Mouse (Mus musculus): ENCODE measurements around the gene Hsf5. TPM values are rescaled to one million over a fixed set of nuclear protein-coding genes. Genes with fewer than 3 reads are reported as not detected.

Hsf5 gene
- polyA plus RNA-seq, 1 experiment from 2014 or later: 0.49 TPM

DNA sequence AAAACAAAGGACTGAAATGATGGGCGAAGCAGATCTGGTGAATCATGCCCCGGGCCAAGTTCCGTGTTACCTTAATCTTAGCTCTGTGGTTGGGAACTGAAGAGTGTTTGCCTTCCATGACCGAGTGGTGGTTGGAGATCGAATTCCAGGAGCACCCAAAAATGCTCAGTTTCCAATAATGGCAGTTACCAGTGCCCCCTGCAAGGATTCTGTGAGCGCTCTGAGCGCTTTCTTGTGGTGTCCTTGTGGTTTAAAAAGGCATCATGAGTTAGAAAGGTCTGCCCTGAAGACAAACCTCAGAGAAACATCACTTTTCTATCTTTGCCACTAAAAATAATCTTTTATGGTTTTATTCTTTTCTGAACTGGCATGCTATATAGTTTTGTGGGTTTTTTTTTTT lies 62.0 kb downstream of the Hsf5 start:
- WGBS: 93% methylated on average over 7 of the region's 7 CpGs
- Histone ChIP-seq H3K4me3 (replicated peaks) (no peak overlapping the region), H3K27ac (replicated peaks) (no peak overlapping the region), H3K36me3 (no peaks in the 10 kb centered on the region), H3K4me1 (no peaks in the 10 kb centered on the region), H3K9ac (replicated peaks) (no peak overlapping the region), H3K27me3 (replicated peaks) (no peaks in the 10 kb centered on the region), H3K9me3 (replicated peaks) (no peaks in the 10 kb centered on the region), H3K4me2 (no peak overlapping the region)
- ATAC-seq (ENCODE audit: low FRiP score): no peak

DNA sequence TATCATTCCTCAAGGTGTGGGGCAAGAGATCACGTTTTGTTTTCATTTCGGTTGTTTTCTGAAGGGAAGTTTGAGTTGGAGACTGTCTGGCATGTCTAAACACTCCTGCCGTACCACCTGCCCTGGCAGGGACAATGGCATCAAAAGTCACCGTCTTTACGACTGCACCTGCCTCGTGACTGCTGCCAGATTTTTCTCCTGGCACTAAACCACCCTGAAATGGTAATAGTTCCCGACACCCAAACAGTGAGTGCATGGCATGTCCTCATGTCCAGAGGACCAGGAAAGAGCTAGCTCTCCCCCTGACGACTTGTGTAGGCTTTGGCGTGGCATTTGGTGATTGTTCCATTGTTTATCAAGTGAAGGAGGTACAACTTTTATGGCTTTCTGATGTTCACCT lies 63.8 kb downstream of the Hsf5 start:
- Histone ChIP-seq H3K36me3 (no peaks in the 10 kb centered on the region), H3K4me1 (no peaks in the 10 kb centered on the region), H3K9me3 (replicated peaks) (no peaks in the 10 kb centered on the region), H3K9ac (replicated peaks) (no peak overlapping the region), H3K27me3 (replicated peaks) (no peaks in the 10 kb centered on the region), H3K4me3 (replicated peaks) (no peak overlapping the region), H3K27ac (replicated peaks) (no peak overlapping the region), H3K4me2 (no peak overlapping the region)
- ATAC-seq (ENCODE audit: low FRiP score): no peak
- 82% methylated on average over 9 of the region's 9 CpGs for WGBS

DNA sequence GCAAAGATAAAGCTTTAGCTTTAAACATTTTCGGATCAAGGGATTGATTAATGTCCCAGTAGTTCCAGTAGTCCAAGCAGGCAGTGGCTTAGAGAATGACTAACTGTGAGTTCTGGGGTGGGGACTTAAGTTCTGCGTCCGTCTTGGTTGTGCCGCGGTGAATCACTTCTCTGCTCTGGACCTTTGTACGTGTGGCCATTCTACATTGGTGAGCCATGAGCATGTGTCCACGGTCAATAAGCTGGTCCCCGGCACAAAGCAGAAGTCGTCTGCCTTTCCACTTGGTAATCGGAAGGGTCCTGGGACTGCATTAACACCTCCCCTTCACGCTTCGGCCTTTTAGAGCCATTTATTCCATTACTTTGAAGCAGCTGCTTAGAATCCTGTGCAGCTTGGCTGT lies 65.1 kb downstream of the Hsf5 start:
- no peak for ATAC-seq (ENCODE audit: low FRiP score)
- no peaks in the 10 kb centered on the region for H3K4me1 ChIP-seq
- H3K36me3 ChIP-seq: no peaks in the 10 kb centered on the region
- no peak overlapping the region for H3K4me2 ChIP-seq
- H3K9ac ChIP-seq (replicated peaks): no peak overlapping the region
- no peaks in the 10 kb centered on the region for H3K27me3 ChIP-seq (replicated peaks)
- no peak overlapping the region for H3K27ac ChIP-seq (replicated peaks)
- H3K9me3 ChIP-seq (replicated peaks): no peaks in the 10 kb centered on the region
- no peak overlapping the region for H3K4me3 ChIP-seq (replicated peaks)
- WGBS: 71% methylated on average over 12 of the region's 12 CpGs

DNA sequence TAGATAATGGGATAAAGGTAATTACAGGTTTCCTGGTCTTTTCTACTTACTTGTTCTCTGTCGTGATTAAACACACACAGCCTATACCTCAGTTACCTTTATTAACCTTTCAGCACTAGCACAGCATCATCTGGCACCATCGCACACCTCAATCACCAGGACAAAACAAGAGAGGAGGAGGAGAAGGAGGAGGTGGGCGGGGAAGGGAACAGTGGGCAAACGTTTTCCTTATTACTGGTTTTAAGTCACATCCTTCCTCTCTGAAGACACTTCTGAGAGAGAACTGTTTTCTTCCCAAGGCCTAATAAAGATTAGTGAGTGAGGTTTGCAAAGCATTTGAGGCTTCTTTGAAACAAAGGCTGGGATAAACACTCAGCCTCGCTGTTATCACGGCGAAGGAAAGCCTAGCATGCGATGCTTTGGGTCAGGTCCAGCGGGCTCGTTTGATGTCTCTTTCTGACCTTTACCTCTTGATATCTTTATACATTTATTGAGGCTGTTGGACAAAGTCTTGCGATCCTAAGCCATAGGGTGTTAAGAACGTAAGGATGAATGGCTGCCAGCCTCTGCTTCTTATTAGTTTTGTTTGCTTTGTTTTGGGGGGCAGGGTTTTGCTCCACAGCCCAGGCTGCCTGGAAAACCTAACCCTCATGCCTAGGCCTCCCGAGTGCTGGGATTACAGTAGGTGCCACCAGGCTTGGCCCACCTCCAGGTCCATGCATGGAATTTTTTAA lies 66.0 kb downstream of the Hsf5 start:
- Histone ChIP-seq H3K36me3 (no peaks in the 10 kb centered on the region), H3K9ac (replicated peaks) (no peak overlapping the region), H3K4me1 (no peaks in the 10 kb centered on the region), H3K27me3 (replicated peaks) (no peaks in the 10 kb centered on the region), H3K4me3 (replicated peaks) (no peak overlapping the region), H3K4me2 (no peak overlapping the region), H3K27ac (replicated peaks) (no peak overlapping the region), H3K9me3 (replicated peaks) (no peaks in the 10 kb centered on the region)
- WGBS: 36% methylated on average over 13 of the region's 13 CpGs
- no peak for ATAC-seq (ENCODE audit: low FRiP score)

DNA sequence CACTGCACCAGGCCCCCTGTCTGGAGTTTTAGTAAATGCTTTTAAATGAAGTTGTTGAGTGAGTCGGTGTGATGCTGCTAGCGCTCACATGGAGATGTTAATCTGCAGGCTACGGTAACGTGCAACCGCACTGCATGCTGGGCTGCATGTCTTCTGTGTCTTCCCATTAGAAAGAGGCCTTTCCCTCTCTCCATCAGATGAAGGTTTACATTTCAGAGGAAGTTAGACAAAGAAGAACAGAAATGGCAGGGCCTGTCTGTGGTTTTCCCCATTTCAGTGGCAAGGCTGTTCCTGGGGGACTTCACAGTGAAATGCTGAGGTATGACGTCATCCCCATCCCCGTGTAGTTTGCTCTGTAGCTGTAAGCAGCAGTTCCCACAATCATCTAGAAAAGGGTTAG lies 69.4 kb downstream of the Hsf5 start:
- Histone ChIP-seq H3K4me1 (peaks cover 11% of the 10 kb centered on the region; the same call in 1 of the 2 replicates), H3K27me3 (replicated peaks) (no peaks in the 10 kb centered on the region), H3K4me3 (replicated peaks) (no peak overlapping the region), H3K27ac (replicated peaks) (0 out of 2 replicates have a peak overlapping the region, but pooled peaks have one; percentile 33), H3K4me2 (no peak overlapping the region; the same call in 1 of the 2 replicates), H3K9ac (replicated peaks) (no peak overlapping the region), H3K9me3 (replicated peaks) (no peaks in the 10 kb centered on the region), H3K36me3 (no peaks in the 10 kb centered on the region)
- ATAC-seq (ENCODE audit: low FRiP score): no peak
- WGBS: 50% methylated on average over 7 of the region's 7 CpGs

DNA sequence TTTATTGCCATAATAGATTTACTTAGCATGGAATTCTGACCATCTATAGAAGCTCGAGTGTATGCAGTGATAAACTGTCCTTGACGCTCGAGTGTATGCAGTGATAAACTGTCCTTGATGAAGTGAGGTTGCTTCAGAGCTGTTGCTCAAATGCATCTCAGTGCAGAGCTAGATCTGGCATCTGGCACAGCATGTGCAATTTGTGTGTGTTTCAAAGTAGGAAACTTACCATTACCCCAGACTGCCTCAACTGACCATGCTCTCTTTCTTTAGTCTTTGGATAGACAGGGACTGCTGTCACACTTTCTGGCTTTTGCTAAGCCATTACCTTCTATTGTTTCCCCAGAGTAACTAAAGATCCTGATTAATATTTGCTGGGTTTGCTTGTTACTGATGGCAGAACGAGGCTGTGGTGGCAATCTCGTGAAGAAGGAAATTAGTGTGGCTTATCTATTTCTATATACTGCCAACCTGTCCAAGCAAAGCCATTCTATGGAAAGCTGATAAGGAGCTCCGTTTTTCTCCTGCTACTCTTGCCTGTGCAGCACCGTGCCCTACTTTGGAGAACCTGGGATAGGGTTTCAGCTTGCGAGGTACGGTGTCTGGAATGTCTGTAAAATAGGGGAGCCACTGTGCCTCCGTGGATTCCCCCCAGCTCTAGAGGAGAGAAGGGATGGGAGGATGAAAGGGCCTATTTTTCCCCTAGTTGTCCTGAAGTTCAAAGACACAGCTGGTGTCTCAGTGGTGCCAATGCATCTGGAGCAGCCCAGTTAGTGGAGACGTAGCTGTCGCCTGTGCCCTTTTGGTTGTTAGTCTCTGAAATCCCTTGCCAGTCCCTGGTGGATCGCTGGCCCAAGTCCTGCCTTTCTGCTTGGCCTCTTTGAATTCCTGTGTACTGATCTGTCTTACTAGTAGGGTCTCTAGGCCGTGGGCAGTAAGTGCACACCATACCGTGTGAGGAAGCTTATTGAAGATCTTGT lies 70.6 kb downstream of the Hsf5 start:
- 79% methylated on average over 15 of the region's 15 CpGs for WGBS
- Histone ChIP-seq H3K9me3 (replicated peaks) (no peaks in the 10 kb centered on the region), H3K27ac (replicated peaks) (no peak overlapping the region), H3K27me3 (replicated peaks) (no peaks in the 10 kb centered on the region), H3K36me3 (no peaks in the 10 kb centered on the region), H3K9ac (replicated peaks) (no peak overlapping the region), H3K4me3 (replicated peaks) (no peak overlapping the region), H3K4me2 (no peak overlapping the region), H3K4me1 (peaks cover 11% of the 10 kb centered on the region; the same call in 1 of the 2 replicates)
- ATAC-seq (ENCODE audit: low FRiP score): no peak

DNA sequence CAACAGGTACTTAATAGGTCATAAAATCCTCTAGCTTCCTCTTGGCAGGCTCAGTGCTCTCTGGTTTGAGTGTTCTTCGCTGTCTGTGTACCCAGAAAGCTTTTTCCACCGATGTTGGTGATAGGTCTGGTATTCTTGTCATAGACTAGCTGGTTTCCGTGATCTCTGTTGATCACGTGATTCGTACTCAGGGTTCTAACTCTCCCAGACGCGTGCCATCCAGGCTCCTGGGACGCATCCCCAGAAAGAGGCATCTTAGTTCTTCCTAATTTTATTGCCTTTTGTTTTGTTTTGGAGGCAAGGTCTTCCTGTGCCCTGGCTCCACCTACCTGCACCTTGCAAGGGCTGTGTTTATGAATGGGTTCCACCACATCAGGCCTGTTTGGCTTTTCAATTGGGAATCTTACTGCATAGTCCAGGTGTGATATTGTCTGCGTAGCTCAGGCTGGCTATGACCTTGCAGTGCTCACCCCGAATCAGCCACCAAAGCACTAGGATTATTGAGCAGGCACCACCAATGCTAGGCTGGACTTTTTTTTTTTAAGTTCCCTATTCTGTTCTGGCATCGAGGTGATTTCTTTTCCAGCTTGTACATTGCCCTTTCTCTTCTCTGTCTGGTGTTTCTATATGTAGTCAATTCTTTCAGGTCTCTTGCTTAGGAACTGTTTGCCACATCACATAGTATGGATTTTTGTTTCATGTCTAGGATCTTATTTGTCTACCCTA lies 71.7 kb downstream of the Hsf5 start:
- H3K4me3 ChIP-seq (replicated peaks): no peak overlapping the region
- 74% methylated on average over 11 of the region's 11 CpGs for WGBS
- no peaks in the 10 kb centered on the region for H3K27me3 ChIP-seq (replicated peaks)
- no peak overlapping the region for H3K9ac ChIP-seq (replicated peaks)
- H3K27ac ChIP-seq (replicated peaks): peak overlapping the region; percentile 28; the same call in 1 of the 2 replicates
- no peak for ATAC-seq (ENCODE audit: low FRiP score)
- H3K4me2 ChIP-seq: no peak overlapping the region
- peaks cover 11% of the 10 kb centered on the region; the same call in 1 of the 2 replicates for H3K4me1 ChIP-seq
- H3K9me3 ChIP-seq (replicated peaks): no peaks in the 10 kb centered on the region
- no peaks in the 10 kb centered on the region for H3K36me3 ChIP-seq

DNA sequence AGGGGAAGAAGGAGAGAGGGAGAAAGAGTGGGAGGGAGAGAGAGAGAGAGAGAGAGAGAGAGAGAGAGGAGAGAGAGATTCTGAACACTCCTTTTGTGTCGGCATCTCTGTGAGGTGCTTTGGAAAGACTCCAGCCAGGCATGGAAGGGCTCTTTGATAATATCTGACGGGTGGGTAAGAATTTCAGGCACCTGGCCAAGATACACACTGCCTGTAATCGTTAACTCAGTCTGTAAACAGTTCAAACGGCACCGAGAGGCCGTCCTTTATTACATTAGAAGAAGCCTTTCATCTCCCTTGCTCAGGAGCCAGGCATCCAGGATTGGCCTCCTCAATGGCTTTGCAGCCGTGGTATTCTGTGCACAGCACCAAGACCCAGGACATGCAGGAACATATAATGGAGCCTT lies 72.4 kb downstream of the Hsf5 start:
- H3K4me2 ChIP-seq: no peak overlapping the region
- peak overlapping the region; percentile 28; the same call in 1 of the 2 replicates for H3K27ac ChIP-seq (replicated peaks)
- H3K4me1 ChIP-seq: peaks cover 11% of the 10 kb centered on the region; the same call in 1 of the 2 replicates
- no peak for ATAC-seq (ENCODE audit: low FRiP score)
- no peaks in the 10 kb centered on the region for H3K9me3 ChIP-seq (replicated peaks)
- 7% methylated on average over 7 of the region's 7 CpGs for WGBS
- no peak overlapping the region for H3K4me3 ChIP-seq (replicated peaks)
- no peaks in the 10 kb centered on the region for H3K36me3 ChIP-seq
- no peaks in the 10 kb centered on the region for H3K27me3 ChIP-seq (replicated peaks)
- no peak overlapping the region for H3K9ac ChIP-seq (replicated peaks)

DNA sequence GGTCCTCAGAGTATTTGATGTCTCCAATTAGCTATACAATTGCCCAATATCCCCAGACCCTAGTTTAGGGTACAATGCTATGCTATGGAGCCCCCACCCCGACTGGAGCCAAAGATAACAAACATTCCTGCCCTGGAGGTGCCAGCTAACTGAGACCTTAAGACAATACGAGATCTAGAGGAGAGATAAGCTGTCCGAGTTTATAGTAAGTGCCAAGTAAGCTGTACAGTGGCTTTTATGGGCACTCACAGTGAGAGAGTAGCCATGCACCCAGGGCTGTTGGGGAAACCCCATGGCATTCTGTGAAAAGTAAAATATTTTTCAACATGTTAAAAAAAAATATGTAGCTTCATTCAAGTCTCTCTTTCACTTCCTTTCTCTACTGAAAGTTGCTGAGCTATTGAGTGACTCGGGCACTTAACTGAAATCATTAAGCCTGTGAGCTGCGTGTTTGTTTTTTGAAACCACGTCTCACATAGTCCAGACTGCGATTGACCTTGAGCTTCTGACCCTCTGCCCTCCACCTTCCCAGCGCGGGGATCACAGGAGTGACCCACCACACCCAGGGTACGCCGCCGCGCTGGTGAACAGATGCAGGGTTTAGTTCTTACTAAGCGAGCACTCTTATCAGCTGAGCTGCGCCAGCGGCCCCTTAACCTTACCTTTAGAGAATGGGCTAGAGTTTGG lies 73.2 kb downstream of the Hsf5 start:
- H3K27ac ChIP-seq (replicated peaks): no peak overlapping the region
- H3K27me3 ChIP-seq (replicated peaks): no peaks in the 10 kb centered on the region
- H3K9me3 ChIP-seq (replicated peaks): no peaks in the 10 kb centered on the region

DNA sequence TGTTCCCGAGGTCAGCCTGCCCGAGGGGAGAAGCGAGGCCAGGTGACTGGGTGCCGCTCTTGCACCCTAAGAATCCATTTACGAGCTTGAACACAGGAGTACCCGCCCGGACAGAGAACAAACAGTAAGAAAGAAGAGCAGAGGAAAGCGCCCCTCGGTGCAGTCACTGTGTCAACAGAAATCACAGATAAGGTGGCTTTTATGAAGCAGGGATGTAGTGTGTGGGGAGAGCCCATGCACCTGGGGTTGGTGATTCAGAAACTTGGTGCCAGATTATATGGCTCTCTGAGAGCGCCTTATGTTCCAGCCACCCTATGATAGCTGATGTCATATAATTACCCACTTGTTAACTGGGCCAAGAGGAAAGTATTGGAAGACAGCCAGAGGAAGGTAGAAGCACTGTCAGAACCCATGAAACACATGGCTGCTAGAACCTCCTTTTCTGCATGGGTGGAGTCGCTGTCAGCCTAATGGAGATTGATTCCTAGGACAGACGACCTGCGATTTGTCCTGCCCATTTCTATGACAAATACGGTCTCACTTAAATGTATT lies 80.2 kb downstream of the Hsf5 start:
- no peak overlapping the region for H3K27ac ChIP-seq (replicated peaks)
- no peak for ATAC-seq (ENCODE audit: low FRiP score)
- H3K27me3 ChIP-seq (replicated peaks): no peaks in the 10 kb centered on the region
- H3K4me1 ChIP-seq: no peaks in the 10 kb centered on the region
- H3K36me3 ChIP-seq: no peaks in the 10 kb centered on the region
- no peak overlapping the region for H3K9ac ChIP-seq (replicated peaks)
- H3K9me3 ChIP-seq (replicated peaks): no peaks in the 10 kb centered on the region
- no peak overlapping the region for H3K4me3 ChIP-seq (replicated peaks)
- H3K4me2 ChIP-seq: no peak overlapping the region
- WGBS: 71% methylated on average over 14 of the region's 14 CpGs

More for the DNA sequence above, 73.2 kb downstream of the Hsf5 start:
- no peak for ATAC-seq (ENCODE audit: low FRiP score)
- peaks cover 11% of the 10 kb centered on the region; the same call in 1 of the 2 replicates for H3K4me1 ChIP-seq
- no peak overlapping the region for H3K4me3 ChIP-seq (replicated peaks)
- 76% methylated on average over 16 of the region's 16 CpGs for WGBS
- H3K4me2 ChIP-seq: no peak overlapping the region
- no peak overlapping the region for H3K9ac ChIP-seq (replicated peaks)
- no peaks in the 10 kb centered on the region for H3K36me3 ChIP-seq

DNA sequence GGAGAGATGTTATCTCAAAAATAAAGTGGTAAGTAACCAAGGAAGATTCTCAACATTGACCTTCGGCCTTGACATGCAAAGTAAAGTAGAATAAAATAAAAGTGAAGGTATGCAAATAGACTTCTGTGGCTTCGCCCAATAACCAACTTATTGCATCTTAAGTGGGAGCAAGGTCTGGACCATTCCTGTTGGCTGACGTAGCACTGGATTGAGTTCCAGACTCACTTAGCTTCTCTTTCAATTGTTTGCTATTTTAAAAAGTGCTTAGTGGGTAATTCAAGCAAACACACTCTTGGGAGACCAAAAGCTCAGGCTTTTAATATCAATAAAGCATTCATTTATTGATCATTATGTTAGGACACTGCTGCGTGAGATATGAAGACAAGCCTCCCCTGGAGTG lies 81.2 kb downstream of the Hsf5 start:
- ATAC-seq (ENCODE audit: low FRiP score): no peak
- H3K4me1 ChIP-seq: no peaks in the 10 kb centered on the region
- H3K27ac ChIP-seq (replicated peaks): no peak overlapping the region
- no peak overlapping the region for H3K9ac ChIP-seq (replicated peaks)
- 83% methylated on average over 4 of the region's 4 CpGs for WGBS
- no peaks in the 10 kb centered on the region for H3K36me3 ChIP-seq
- no peaks in the 10 kb centered on the region for H3K9me3 ChIP-seq (replicated peaks)
- H3K4me2 ChIP-seq: no peak overlapping the region
- H3K27me3 ChIP-seq (replicated peaks): no peaks in the 10 kb centered on the region
- no peak overlapping the region for H3K4me3 ChIP-seq (replicated peaks)
